Mouse (Mus musculus) stomach, postnatal 0 days (tissue): Measurements from ENCODE around the gene Ubox5.

Experiments
- CTCF ChIP-seq: IDR thresholded peaks from 2 replicates; pipeline ENCODE4 v1.5.1; 2016; ENCODE audit warnings: antibody characterized with exemption, low read depth, mild to moderate bottlenecking, moderate library complexity
- EP300 ChIP-seq: optimal IDR thresholded peaks from 2 replicates; pipeline ENCODE3; 2016; ENCODE audit warnings: antibody characterized with exemption

- TF ChIP-seq CTCF (no peak), EP300 (no peak)
These were observed 10.9 kb downstream of the Ubox5 start for GRCm38 (mm10) chr2:130618972-130619371.
